Mouse (Mus musculus): ENCODE measurements at regions not wholly inside any gene's neighbourhood (a gene's known extent, or its start where the extent isn't known, plus 50 kb on each side); places are given as distances from the start of the nearest gene placed in this dataset.

DNA sequence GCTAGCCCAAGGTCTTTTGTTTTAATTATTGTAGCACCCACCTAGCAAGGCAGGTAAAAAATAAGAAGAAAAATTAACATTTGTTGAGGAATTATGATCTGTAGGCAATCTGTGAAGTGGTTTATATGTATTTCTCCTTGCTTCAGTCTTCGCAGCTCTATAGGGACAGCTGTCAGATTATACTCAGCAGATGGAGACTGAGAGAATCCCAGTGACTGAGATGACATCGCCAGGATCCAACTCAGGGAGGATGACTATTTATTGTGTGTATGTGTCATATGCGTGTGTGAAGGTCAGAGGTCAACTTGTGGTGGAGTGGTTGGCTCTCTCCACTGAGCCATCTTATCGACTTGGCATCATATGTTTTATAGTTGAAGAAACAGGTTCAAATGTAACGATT is 362.0 kb upstream of the Chd6 start:
- no peak for TF ChIP-seq POLR2A (IDR thresholded peaks at IDR 0.05; ENCODE audit: borderline replicate concordance, control insufficient read depth, low read depth, low read length)
- no peak for TF ChIP-seq CTCF (IDR thresholded peaks at IDR 0.05; ENCODE audit: control insufficient read depth, insufficient read depth, low read length)
- Histone ChIP-seq H3K4me1 (ENCODE audit: control insufficient read depth, insufficient read depth, low read length) (no peaks in the 10 kb centered on the region), H3K27ac (ENCODE audit: control insufficient read depth, insufficient read depth, low read depth, low read length, poor library complexity) (no peak overlapping the region), H3K4me3 (replicated peaks; ENCODE audit: control insufficient read depth, low read depth, low read length) (no peak overlapping the region)
- 72% methylated on average over 5 of the region's 5 CpGs for WGBS

DNA sequence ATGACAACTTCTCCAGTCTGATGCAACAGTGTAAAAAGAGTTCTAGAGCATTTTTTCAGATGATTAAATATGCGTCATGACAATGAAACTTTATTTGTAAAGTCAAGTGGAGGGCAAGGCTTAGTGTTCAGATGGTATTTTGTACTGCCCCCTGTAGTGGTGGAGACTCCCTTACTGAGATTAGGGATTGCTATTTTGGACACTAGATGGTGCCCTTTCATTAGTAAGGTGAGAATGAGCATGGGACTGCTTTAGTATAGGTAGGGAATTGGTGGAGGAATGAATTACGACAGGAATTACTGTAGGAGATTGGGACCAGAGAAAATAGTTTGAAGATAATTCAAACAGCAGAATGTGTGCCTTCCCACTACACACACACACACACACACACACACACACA is 361.1 kb upstream of the Chd6 start:
- TF ChIP-seq CTCF (IDR thresholded peaks at IDR 0.05; ENCODE audit: control insufficient read depth, insufficient read depth, low read length) = no peak
- no peak for TF ChIP-seq POLR2A (IDR thresholded peaks at IDR 0.05; ENCODE audit: borderline replicate concordance, control insufficient read depth, low read depth, low read length)
- Histone ChIP-seq H3K27ac (ENCODE audit: control insufficient read depth, insufficient read depth, low read depth, low read length, poor library complexity) (no peak overlapping the region), H3K4me3 (replicated peaks; ENCODE audit: control insufficient read depth, low read depth, low read length) (no peak overlapping the region), H3K4me1 (ENCODE audit: control insufficient read depth, insufficient read depth, low read length) (no peaks in the 10 kb centered on the region)
- 32% methylated on average over 2 of the region's 2 CpGs for WGBS

DNA sequence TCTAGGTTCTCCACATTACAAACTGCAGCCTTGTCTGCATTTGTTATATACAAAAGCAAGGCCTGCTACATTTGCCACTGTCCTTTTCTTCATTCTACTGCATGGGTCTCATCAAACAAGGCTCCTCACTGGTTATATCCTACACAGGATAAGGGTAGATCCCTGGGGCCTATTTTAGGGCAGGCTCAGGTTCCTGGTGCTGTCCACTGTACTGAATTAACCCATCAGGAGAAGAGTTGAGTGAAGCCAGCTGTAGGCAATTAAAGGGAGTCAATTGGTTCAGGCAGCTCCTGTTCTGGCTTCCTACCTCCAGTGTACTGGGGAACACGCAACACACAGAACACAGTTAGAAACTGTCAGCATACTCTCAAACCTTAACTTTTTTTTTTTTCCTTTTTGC is 358.2 kb upstream of the Chd6 start:
- WGBS = 58% methylated on average over 1 of the region's 1 CpGs
- H3K27ac ChIP-seq (ENCODE audit: control insufficient read depth, insufficient read depth, low read depth, low read length, poor library complexity) = no peak overlapping the region
- H3K4me3 ChIP-seq (replicated peaks; ENCODE audit: control insufficient read depth, low read depth, low read length) = no peak overlapping the region
- TF ChIP-seq POLR2A (IDR thresholded peaks at IDR 0.05; ENCODE audit: borderline replicate concordance, control insufficient read depth, low read depth, low read length) = no peak
- TF ChIP-seq CTCF (IDR thresholded peaks at IDR 0.05; ENCODE audit: control insufficient read depth, insufficient read depth, low read length) = no peak
- H3K4me1 ChIP-seq (ENCODE audit: control insufficient read depth, insufficient read depth, low read length) = no peaks in the 10 kb centered on the region

DNA sequence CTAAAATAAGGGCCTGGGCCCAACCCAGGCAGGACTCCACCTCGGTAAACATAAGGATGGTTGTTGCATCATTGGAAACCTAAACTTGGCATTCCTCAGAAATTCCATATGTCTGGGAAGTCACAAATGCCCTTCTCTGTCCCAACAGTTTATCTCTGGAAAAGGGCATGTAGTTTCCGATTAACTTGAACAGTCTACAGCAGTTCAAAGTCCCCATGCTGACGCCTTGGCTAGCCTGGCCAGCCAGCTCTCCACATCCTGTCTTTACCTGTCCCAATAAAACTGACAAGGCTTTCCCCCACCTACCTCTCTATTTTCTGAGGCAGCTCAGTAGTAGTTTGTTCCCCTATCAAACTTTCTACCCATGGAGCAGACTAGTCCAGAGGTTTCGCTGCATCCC is 351.7 kb upstream of the Chd6 start:
- no peaks in the 10 kb centered on the region for H3K4me1 ChIP-seq (ENCODE audit: control insufficient read depth, insufficient read depth, low read length)
- 81% methylated on average over 4 of the region's 4 CpGs for WGBS
- H3K27ac ChIP-seq (ENCODE audit: control insufficient read depth, insufficient read depth, low read depth, low read length, poor library complexity) = no peak overlapping the region
- no peak for TF ChIP-seq POLR2A (IDR thresholded peaks at IDR 0.05; ENCODE audit: borderline replicate concordance, control insufficient read depth, low read depth, low read length)
- no peak for TF ChIP-seq CTCF (IDR thresholded peaks at IDR 0.05; ENCODE audit: control insufficient read depth, insufficient read depth, low read length)
- H3K4me3 ChIP-seq (replicated peaks; ENCODE audit: control insufficient read depth, low read depth, low read length) = no peak overlapping the region

DNA sequence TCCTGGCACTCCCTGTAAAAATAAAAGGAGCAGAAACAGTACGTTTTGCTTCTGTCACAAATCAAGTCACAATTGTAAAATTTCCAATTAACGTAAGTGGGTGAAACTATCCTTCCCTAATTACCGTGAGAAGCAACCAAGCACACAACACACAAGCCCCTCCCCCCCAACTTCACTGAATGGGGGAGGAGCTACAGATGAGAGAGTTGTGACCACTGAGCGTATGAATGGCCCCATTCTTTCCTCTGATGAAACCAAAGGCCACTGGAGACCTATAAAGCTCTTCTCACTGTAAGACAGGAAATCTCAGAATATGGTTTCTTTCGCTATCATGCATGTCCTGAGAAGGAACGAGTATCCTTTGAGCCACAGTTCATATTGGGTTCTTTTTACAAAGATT is 345.6 kb upstream of the Chd6 start:
- Histone ChIP-seq H3K27ac (ENCODE audit: control insufficient read depth, insufficient read depth, low read depth, low read length, poor library complexity) (no peak overlapping the region), H3K4me1 (ENCODE audit: control insufficient read depth, insufficient read depth, low read length) (no peaks in the 10 kb centered on the region), H3K4me3 (replicated peaks; ENCODE audit: control insufficient read depth, low read depth, low read length) (no peak overlapping the region)
- TF ChIP-seq CTCF (IDR thresholded peaks at IDR 0.05; ENCODE audit: control insufficient read depth, insufficient read depth, low read length) (no peak), POLR2A (IDR thresholded peaks at IDR 0.05; ENCODE audit: borderline replicate concordance, control insufficient read depth, low read depth, low read length) (no peak)
- whole genome bisulfite sequencing = 66% methylated on average over 6 of the region's 6 CpGs

DNA sequence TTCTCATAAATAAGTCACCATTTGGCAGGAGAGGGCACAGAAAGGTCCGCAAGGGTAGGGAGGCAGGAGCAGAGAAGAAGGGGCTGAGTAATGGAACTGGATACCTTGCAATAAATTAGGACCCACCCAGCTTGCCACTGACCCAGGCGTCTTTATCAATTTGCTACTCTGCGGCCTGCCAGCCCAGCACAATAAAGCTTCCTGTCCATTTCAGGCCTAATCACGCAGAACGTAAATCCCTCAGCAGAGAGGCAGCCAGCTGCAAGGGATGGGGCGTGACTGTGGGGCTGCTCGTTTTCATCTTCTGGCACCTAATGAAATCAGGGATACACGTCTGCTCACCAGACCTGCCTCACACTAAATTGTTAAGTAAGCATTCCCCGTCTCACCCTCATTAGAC is 324.9 kb upstream of the Chd6 start:
- Histone ChIP-seq H3K4me3 (replicated peaks; ENCODE audit: control insufficient read depth, low read depth, low read length) (no peak overlapping the region), H3K4me1 (ENCODE audit: control insufficient read depth, insufficient read depth, low read length) (no peaks in the 10 kb centered on the region), H3K27ac (ENCODE audit: control insufficient read depth, insufficient read depth, low read depth, low read length, poor library complexity) (no peak overlapping the region)
- TF ChIP-seq POLR2A (IDR thresholded peaks at IDR 0.05; ENCODE audit: borderline replicate concordance, control insufficient read depth, low read depth, low read length) (no peak), CTCF (IDR thresholded peaks at IDR 0.05; ENCODE audit: control insufficient read depth, insufficient read depth, low read length) (no peak)
- WGBS = 47% methylated on average over 9 of the region's 9 CpGs

DNA sequence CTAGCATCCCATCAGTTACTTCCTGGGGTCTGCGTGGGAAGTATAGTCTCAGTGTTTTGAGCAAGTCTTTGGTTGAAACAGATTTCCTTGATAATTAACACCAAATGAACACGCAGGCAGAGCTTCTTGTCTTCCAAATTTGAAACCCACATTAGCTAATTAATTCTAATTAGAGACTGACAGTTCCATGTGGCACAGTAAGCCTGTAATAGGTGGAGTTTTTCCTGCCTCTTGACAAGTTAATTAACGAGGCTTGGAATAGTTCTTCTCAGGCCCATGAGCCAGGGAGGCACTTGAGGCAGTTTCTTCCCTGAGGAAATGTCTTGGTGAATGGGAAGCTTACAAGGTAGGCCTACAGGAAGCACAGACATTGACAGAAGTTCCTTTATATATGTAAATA is 320.4 kb upstream of the Chd6 start:
- H3K27ac ChIP-seq (ENCODE audit: control insufficient read depth, insufficient read depth, low read depth, low read length, poor library complexity) = no peak overlapping the region
- no peaks in the 10 kb centered on the region for H3K4me1 ChIP-seq (ENCODE audit: control insufficient read depth, insufficient read depth, low read length)
- TF ChIP-seq POLR2A (IDR thresholded peaks at IDR 0.05; ENCODE audit: borderline replicate concordance, control insufficient read depth, low read depth, low read length) (no peak), CTCF (IDR thresholded peaks at IDR 0.05; ENCODE audit: control insufficient read depth, insufficient read depth, low read length) (no peak)
- H3K4me3 ChIP-seq (replicated peaks; ENCODE audit: control insufficient read depth, low read depth, low read length) = no peak overlapping the region
- WGBS = 58% methylated on average over 3 of the region's 3 CpGs

DNA sequence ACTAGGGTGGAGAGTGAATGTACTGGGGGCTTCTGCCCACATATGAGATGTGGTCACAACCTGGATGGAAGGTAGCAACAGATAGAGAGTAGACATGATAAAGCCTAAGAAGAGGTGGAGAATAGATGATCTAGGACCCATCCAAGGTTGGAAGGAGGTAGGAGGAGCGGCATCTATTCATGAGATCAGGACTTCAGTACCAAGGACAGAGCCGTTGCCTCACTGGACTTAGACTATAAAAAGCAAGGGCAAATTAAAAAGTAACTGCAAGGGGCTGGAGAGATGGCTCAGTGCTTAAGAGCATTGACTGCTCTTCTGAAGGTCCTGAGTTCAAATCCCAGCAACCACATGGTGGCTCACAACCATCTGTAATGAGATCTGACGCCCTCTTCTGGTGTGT is 316.7 kb upstream of the Chd6 start:
- 44% methylated on average over 3 of the region's 3 CpGs for WGBS
- Histone ChIP-seq H3K27ac (ENCODE audit: control insufficient read depth, insufficient read depth, low read depth, low read length, poor library complexity) (no peak overlapping the region), H3K4me3 (replicated peaks; ENCODE audit: control insufficient read depth, low read depth, low read length) (no peak overlapping the region), H3K4me1 (ENCODE audit: control insufficient read depth, insufficient read depth, low read length) (no peaks in the 10 kb centered on the region)
- TF ChIP-seq CTCF (IDR thresholded peaks at IDR 0.05; ENCODE audit: control insufficient read depth, insufficient read depth, low read length) = no peak
- no peak for TF ChIP-seq POLR2A (IDR thresholded peaks at IDR 0.05; ENCODE audit: borderline replicate concordance, control insufficient read depth, low read depth, low read length)

DNA sequence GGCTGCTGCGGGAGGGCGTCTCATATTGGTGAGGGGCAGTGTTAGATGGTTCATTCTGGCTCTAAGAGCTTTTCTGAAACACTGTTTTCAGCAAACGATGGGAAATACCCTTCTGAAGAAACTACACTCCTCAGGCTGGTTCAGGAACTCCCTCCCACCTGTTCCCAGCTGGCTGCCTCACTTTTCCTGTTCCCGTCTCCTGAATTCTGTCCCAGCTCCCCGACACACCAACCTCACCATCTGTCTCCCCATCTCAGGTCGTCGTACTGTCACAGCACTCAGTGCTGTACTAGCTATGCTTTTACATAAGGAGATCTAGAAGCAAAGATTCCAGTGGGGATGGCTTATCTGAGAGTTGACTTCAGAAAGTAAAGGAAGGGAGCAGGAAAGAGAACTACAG is 309.2 kb upstream of the Chd6 start:
- Histone ChIP-seq H3K4me1 (ENCODE audit: control insufficient read depth, insufficient read depth, low read length) (no peaks in the 10 kb centered on the region; the same call in 1 of the 2 replicates), H3K4me3 (replicated peaks; ENCODE audit: control insufficient read depth, low read depth, low read length) (no peak overlapping the region), H3K27ac (ENCODE audit: control insufficient read depth, insufficient read depth, low read depth, low read length, poor library complexity) (no peak overlapping the region)
- TF ChIP-seq POLR2A (IDR thresholded peaks at IDR 0.05; ENCODE audit: borderline replicate concordance, control insufficient read depth, low read depth, low read length) (no peak), CTCF (IDR thresholded peaks at IDR 0.05; ENCODE audit: control insufficient read depth, insufficient read depth, low read length) (no peak)
- WGBS = 74% methylated on average over 7 of the region's 7 CpGs
